Mouse (Mus musculus) testis, adult 2 months (tissue): Measurements from ENCODE around the gene Krt6a.

Experiments used
- CTCF ChIP-seq: fragments of 200-500 bp; IDR thresholded peaks from 2 replicates; pipeline ENCODE4 v1.5.1; 2012; ENCODE audit warnings: low read depth, mild to moderate bottlenecking, inconsistent platforms, low read length, moderate library complexity; ENCODE audit not compliant: control insufficient read depth, insufficient read depth, insufficient replicate concordance
- POLR2A ChIP-seq: fragments of 200-500 bp; IDR thresholded peaks from 2 replicates; pipeline ENCODE4 v1.6.1; 2012; ENCODE audit warnings: low read depth, mild to moderate bottlenecking, inconsistent platforms, low read length, moderate library complexity; ENCODE audit not compliant: control insufficient read depth

GRCm38 (mm10) chr15:101708683-101709082, 14.6 kb upstream of the Krt6a start:
- TF ChIP-seq POLR2A (no peak), CTCF (0 out of 2 replicates have a peak, but pooled peaks have one; percentile 6)
